Mouse (Mus musculus): ENCODE results near the gene Lypd8.

Lypd8 gene

GRCm38 (mm10) chr11:58382471-58382870 is 3.6 kb downstream of the Lypd8 start:
- no peak for DNase-seq (ENCODE audit: extremely low read depth, insufficient read length, low spot score)

- no peak for DNase-seq (ENCODE audit: extremely low read depth, insufficient read length, low spot score)
These were observed 21.3 kb downstream of the Lypd8 start for GRCm38 (mm10) chr11:58399985-58400645.

- DNase-seq (ENCODE audit: extremely low read depth, insufficient read length, low spot score), result no peak
These were observed 21.8 kb downstream of the Lypd8 start for GRCm38 (mm10) chr11:58400655-58401054.

GRCm38 (mm10) chr11:58408066-58408465 is 29.2 kb downstream of the Lypd8 start:
- no peak for DNase-seq (ENCODE audit: extremely low read depth, insufficient read length, low spot score)

GRCm38 (mm10) chr11:58418336-58418735 is 39.5 kb downstream of the Lypd8 start:
- DNase-seq (ENCODE audit: extremely low read depth, insufficient read length, low spot score), result no peak

GRCm38 (mm10) chr11:58420815-58421214 is 42.0 kb downstream of the Lypd8 start, which contains the start of gene 1810065E05Rik:
1810065E05Rik (plus strand) TSS chr11:58421111.
- DNase-seq (ENCODE audit: extremely low read depth, insufficient read length, low spot score), result no peak

GRCm38 (mm10) chr11:58432259-58432658 is 53.4 kb downstream of the Lypd8 start, which contains the start of gene Gm12253:
Gm12253 (plus strand) TSS chr11:58432559.
- no peak for DNase-seq (ENCODE audit: extremely low read depth, insufficient read length, low spot score)

- no peak for DNase-seq (ENCODE audit: extremely low read depth, insufficient read length, low spot score)
These were observed 59.0 kb downstream of the Lypd8 start for GRCm38 (mm10) chr11:58437866-58438265.

Measured in 3134 (cell line).